Mouse (Mus musculus) midbrain, embryonic 10.5 days (tissue): ENCODE results near the gene Ppan. TPM values are rescaled to one million over a fixed set of nuclear protein-coding genes. Genes with fewer than 3 reads are reported as not detected.

ENCODE experiments used
- DNase-seq: peaks from one replicate; pipeline ENCODE4 v3.0.0-alpha.2; 2017; ENCODE audit warnings: low spot score
- H3K27ac ChIP-seq: fragments of 300-500 bp; sonication (generic); replicated peaks from 2 replicates; pipeline ENCODE4 v1.5.1; 2016; ENCODE audit warnings: mild to moderate bottlenecking
- H3K27me3 ChIP-seq: fragments of 300-500 bp; sonication (generic); 2 replicates; pipeline ENCODE4 v1.6.1; 2016; ENCODE audit warnings: low read depth, mild to moderate bottlenecking; ENCODE audit not compliant: poor library complexity, severe bottlenecking
- H3K36me3 ChIP-seq: fragments of 300-500 bp; sonication (generic); 2 replicates; pipeline ENCODE4 v1.6.1; 2016; ENCODE audit warnings: mild to moderate bottlenecking, moderate library complexity
- H3K4me1 ChIP-seq: fragments of 300-500 bp; sonication (generic); 2 replicates; pipeline ENCODE4 v1.6.1; 2016
- H3K4me3 ChIP-seq: fragments of 300-500 bp; sonication (generic); 2 replicates; pipeline ENCODE4 v1.5.1; 2016; ENCODE audit warnings: mild to moderate bottlenecking, moderate library complexity
- H3K9me3 ChIP-seq: fragments of 300-500 bp; sonication (generic); replicated peaks from 2 replicates; pipeline ENCODE4 v1.6.1; 2016; ENCODE audit warnings: mild to moderate bottlenecking
- WGBS: fragments of 180-500 bp; shearing (Covaris S2); methylation state at CpG from one replicate; pipeline ENCODE4 v1.1.7; 2016; 5-methylcytosine and 5-hydroxymethylcytosine counted together
- polyA plus RNA-seq: library from polyadenylated mRNA; unstranded; fragments of >200 nt; fragmentation: Nextera tagmentation; extraction: Ambion mirVana; gene quantifications from 2 replicates; pipeline ENCODE4 v1.2.1, GENCODE M21; 2016

The Ppan gene
- polyA plus RNA-seq, 1 experiment from 2014 or later: 97.2 TPM

DNA sequence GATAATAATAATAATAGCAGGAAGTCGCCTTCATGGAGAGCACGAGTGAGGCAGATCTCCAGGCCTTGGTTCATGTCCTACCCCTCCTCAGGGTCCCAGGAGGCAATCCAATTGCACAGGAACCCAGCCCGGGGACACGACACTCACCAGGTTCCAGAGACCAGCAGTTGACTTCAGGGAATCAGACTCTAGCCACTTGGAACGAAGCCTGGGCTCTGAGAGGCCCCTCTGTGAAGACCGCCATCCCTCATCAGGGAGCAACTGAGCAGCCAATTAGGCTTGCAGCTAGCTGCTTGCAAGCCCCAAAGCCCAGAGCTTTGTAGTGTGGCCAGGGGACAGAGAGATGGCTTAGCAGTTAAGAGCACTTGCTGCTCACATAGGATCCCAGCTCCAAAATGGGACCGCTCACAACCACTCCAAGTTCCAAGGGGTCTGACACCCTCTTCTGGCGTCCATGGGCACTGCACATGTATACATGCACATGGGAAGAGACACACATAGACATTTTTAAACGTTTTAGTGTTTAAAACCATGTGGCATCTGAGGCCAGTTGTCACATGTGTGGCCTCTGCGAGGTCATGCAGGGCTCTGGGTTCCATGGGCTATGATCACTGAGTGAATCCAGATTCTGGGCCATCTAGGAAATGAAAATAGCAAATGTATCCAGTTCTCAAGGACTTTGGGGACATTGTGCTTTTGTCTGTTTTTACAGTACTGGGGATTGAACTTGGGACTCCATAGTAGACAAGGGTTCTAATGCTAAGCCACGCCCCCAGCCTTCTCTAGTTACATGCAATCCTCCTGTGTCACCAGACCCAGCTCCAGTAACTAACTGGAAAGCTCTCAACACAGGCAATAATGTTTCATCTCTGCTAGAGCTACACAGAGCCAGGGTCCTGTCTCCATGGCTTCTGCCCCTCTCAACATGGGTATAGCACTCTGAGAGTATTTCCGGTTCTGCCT lies 17.5 kb upstream of the Ppan start:
- H3K4me1 ChIP-seq: peaks cover 9% of the 10 kb centered on the region
- DNase-seq: no peak
- H3K36me3 ChIP-seq: no peaks in the 10 kb centered on the region
- no peaks in the 10 kb centered on the region for H3K9me3 ChIP-seq
- no peak overlapping the region for H3K4me3 ChIP-seq
- H3K27me3 ChIP-seq: peaks cover 56% of the 10 kb centered on the region
- no peak overlapping the region for H3K27ac ChIP-seq
- WGBS: 79% methylated on average over 12 of the region's 12 CpGs

DNA sequence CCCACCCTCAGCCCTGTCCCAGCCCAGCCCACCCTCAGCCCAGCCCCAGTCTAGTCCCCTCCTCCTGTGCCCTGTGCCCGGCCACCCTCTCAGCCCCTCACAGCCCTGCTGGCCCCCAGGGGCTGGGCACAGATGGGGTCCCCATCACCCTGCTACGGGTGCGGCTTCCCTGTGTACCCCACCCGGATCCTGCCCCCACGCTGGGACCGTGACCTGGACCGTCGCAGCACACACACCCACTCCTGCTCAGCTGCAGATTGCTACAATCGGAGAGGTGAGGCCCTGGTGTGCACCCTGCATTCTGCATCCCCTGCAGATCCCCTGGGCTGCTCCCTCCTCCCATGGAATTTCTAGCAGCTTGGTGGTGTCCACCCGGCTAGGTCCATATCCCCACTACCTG lies 15.0 kb upstream of the Ppan start:
- H3K36me3 ChIP-seq: no peaks in the 10 kb centered on the region
- no peak for DNase-seq
- peaks cover 13% of the 10 kb centered on the region for H3K4me1 ChIP-seq
- peaks cover 34% of the 10 kb centered on the region for H3K27me3 ChIP-seq
- H3K9me3 ChIP-seq: no peaks in the 10 kb centered on the region
- H3K27ac ChIP-seq: no peak overlapping the region
- 88% methylated on average over 10 of the region's 10 CpGs for WGBS
- no peak overlapping the region for H3K4me3 ChIP-seq

GRCm38 (mm10) chr9:20873521-20873920 lies 14.5 kb upstream of the Ppan start:
- H3K27me3 ChIP-seq: peaks cover 29% of the 10 kb centered on the region
- no peaks in the 10 kb centered on the region for H3K36me3 ChIP-seq
- H3K4me1 ChIP-seq: peaks cover 11% of the 10 kb centered on the region
- no peak overlapping the region for H3K27ac ChIP-seq
- no peaks in the 10 kb centered on the region for H3K9me3 ChIP-seq
- DNase-seq: no peak
- WGBS: 87% methylated on average over 12 of the region's 12 CpGs
- H3K4me3 ChIP-seq: no peak overlapping the region

DNA sequence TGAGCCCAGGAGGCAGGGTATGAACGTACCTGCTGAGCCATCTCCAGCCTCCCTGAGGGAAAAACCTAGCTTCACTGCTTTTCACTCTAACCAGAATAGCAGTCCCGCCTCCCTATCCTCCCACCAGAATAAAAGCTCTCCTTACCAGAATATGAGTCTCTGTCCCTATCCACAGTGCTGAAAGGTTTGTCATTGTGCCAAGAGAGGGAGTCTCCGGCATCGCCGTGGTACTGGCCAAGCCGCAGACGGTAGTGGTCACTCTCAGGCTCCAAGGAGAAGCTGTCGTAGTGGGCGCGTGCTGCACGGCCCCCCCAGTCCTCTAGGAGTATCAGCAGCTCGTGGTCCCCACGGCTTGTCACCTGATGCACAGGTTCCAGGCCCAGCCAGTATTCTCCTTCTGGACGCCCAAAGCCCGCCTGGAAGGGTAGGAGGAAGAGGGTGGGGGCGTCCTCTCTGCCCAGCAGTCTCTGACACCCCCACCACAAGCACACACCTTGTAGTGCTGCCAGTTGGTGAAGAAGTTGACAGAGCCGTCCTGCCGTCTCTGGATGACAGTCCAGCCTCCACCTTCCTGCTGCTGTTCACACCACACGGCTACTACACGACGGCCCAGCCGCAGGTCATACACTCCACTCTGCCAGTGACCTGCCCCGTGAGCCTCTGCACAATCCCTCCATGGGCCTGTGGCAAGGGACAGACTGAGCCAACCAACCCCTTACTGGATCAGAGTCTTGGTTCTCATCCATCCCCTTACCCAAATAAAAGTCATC lies 12.8 kb upstream of the Ppan start:
- Histone ChIP-seq H3K4me3 (no peak overlapping the region), H3K4me1 (peaks cover 8% of the 10 kb centered on the region), H3K27ac (no peak overlapping the region), H3K9me3 (no peaks in the 10 kb centered on the region), H3K36me3 (no peaks in the 10 kb centered on the region), H3K27me3 (peaks cover 12% of the 10 kb centered on the region)
- 69% methylated on average over 23 of the region's 23 CpGs for WGBS
- DNase-seq: no peak

GRCm38 (mm10) chr9:20876318-20877117 lies 11.5 kb upstream of the Ppan start:
- Histone ChIP-seq H3K4me1 (peaks cover 8% of the 10 kb centered on the region), H3K9me3 (no peaks in the 10 kb centered on the region), H3K4me3 (no peak overlapping the region), H3K27me3 (no peaks in the 10 kb centered on the region), H3K27ac (0 out of 2 replicates have a peak overlapping the region, but pooled peaks have one; percentile 1), H3K36me3 (no peaks in the 10 kb centered on the region)
- DNase-seq: no peak
- WGBS: 77% methylated on average over 9 of the region's 9 CpGs

DNA sequence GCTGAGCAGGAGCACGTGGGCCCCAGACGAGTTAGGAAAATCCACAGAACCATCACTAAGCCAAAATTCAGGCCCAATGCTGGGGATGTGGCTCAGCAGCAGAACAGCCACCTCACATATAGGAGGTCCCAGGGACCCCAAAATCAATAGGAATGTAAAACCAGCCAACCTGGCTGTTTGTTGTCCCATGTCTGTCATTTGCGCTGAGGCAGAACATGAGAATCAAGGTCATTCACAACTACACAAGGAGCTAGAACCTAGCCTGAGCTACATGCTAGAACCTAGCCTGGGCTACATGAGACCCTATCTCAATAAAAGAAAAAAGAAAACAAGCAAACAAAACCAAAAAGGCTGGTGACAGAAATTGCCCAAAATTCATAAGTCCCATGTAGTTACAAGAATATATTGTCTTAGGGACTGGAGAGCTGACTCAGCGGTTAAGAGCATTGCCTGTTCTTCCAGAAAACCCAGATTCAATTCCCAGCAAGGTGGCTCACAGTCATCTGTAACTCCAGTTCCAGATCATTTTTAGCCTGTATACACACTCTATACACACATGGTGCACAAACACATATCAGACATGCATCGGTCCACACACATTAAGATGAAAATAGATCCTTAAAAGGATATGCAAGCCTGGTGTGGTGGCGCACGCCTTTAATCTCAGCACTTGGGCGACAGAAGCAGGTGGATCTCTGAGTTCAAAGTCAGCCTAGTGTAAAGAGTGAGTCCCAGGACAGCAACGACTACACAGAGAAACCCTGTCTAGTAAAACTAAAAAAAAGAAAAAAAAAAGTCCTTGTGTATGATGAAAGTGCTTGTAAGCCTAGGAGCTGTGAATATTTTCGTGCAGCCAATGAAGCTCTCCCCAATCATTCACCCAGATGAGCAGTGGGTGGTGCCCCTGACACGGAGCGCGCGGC lies 10.6 kb upstream of the Ppan start:
- Histone ChIP-seq H3K4me1 (peaks cover 8% of the 10 kb centered on the region), H3K27me3 (no peaks in the 10 kb centered on the region), H3K27ac (peak overlapping the region; percentile 92), H3K4me3 (peak overlapping the region; percentile 57), H3K36me3 (no peaks in the 10 kb centered on the region), H3K9me3 (no peaks in the 10 kb centered on the region)
- DNase-seq: no peak
- 36% methylated on average over 14 of the region's 14 CpGs for WGBS

GRCm38 (mm10) chr9:20878041-20878709 lies 9.8 kb upstream of the Ppan start:
- no peaks in the 10 kb centered on the region for H3K27me3 ChIP-seq
- H3K27ac ChIP-seq: peak overlapping the region; percentile 92
- H3K9me3 ChIP-seq: no peaks in the 10 kb centered on the region
- H3K4me1 ChIP-seq: peaks cover 8% of the 10 kb centered on the region
- H3K4me3 ChIP-seq: peak overlapping the region; percentile 57
- no peaks in the 10 kb centered on the region for H3K36me3 ChIP-seq
- DNase-seq: peak; percentile 100
- WGBS: under 1% methylated on average over 69 of the region's 69 CpGs

GRCm38 (mm10) chr9:20878710-20879065 lies 9.3 kb upstream of the Ppan start:
- WGBS: 27% methylated on average over 10 of the region's 10 CpGs
- Histone ChIP-seq H3K4me3 (peak overlapping the region; percentile 57), H3K27me3 (no peaks in the 10 kb centered on the region), H3K27ac (peak overlapping the region; percentile 92), H3K36me3 (no peaks in the 10 kb centered on the region), H3K9me3 (no peaks in the 10 kb centered on the region), H3K4me1 (peaks cover 8% of the 10 kb centered on the region)
- no peak for DNase-seq

- WGBS: 94% methylated on average over 13 of the region's 13 CpGs
- no peaks in the 10 kb centered on the region for H3K27me3 ChIP-seq
- no peaks in the 10 kb centered on the region for H3K9me3 ChIP-seq
- H3K27ac ChIP-seq: peak within 1 kb of the TSS; percentile 92
- no peaks in the 10 kb centered on the region for H3K36me3 ChIP-seq
- no peak for DNase-seq
- H3K4me1 ChIP-seq: peaks cover 8% of the 10 kb centered on the region
- peak within 1 kb of the TSS; percentile 57 for H3K4me3 ChIP-seq
These were observed 8.7 kb upstream of the Ppan start, which contains the start of gene Angptl6 for GRCm38 (mm10) chr9:20879097-20879792. Gene Angptl6 (minus strand): TSS chr9:20879727.

DNA sequence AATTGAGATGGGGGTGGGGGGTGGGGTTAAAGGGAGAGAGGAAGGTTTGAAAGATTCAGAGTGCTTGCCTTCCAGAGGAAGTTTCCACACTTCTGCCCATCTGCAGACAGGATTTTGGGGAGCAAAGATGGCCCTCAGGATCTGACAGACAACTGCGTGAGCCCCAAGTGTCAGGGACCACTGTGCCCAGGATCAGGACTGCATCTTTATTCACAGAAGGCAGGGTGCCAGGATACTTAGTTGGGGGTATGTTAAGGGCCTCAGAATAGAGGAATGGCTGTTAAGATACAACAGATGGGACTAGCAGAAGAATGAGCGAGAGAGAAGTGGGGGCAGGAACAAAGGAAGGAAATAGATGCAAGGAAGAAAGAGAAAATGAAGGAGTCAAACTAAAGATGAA lies 1.4 kb upstream of the Ppan start:
- no peak for DNase-seq

GRCm38 (mm10) chr9:20887191-20887590 lies 784 bp upstream of the Ppan start:
- Histone ChIP-seq H3K27me3 (no peaks in the 10 kb centered on the region), H3K4me3 (peak overlapping the region; percentile 90; the same call in 1 of the 2 replicates), H3K27ac (no peak overlapping the region), H3K4me1 (peaks cover 15% of the 10 kb centered on the region), H3K9me3 (no peaks in the 10 kb centered on the region; the same call in 1 of the 2 replicates), H3K36me3 (peaks cover 31% of the 10 kb centered on the region)
- DNase-seq: no peak
- 89% methylated on average over 6 of the region's 6 CpGs for WGBS

More for the DNA sequence above, 1.4 kb upstream of the Ppan start:
- H3K4me1 ChIP-seq: peaks cover 15% of the 10 kb centered on the region
- 92% methylated on average over 2 of the region's 2 CpGs for WGBS
- H3K27ac ChIP-seq: no peak overlapping the region
- no peaks in the 10 kb centered on the region; the same call in 1 of the 2 replicates for H3K9me3 ChIP-seq
- peaks cover 25% of the 10 kb centered on the region for H3K36me3 ChIP-seq
- no peaks in the 10 kb centered on the region for H3K27me3 ChIP-seq
- no peak overlapping the region for H3K4me3 ChIP-seq
